Mouse (Mus musculus) left cerebral cortex, adult 9 months (tissue): Measurements from ENCODE around the gene Gm16429.
"Not testable (repeated sequence)": the region's sequence is repeated elsewhere in the genome, so short reads cannot be mapped to it uniquely, and the experiment has no call there.

ENCODE experiments used
- DNase-seq, 2 experiments: peaks; one replicate each; pipeline ENCODE4 v3.0.0; 2022; ENCODE audit warnings: low spot score in 2 of 2

Gene Gm16429

GRCm38 (mm10) chr5:93928952-93929351, at the start of gene Gm16429:
Gene Gm16429, minus strand, starts transcription at chr5:93929052.
- DNase-seq: not testable (repeated sequence)
